Comparison of ENCODE assay signal across 9 mouse cellular contexts in the genomic region with DNA sequence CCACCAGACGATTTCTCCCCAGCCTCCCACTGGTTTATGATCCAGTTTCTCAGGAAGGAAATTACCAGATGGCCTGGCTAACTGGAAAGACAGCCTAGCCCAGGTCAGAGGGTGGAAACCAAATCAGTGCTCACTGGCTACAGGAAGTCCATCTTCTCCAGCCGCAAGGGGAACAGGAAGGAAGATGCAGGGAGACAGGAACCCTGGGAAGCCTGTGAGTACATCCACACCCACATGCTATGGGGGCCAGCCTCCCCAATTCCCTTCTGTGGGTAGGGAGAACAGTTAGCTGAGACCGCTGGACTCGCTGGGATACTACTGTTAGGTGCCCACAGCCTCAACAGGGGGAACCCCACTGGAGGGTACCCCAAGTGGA. TPM values are rescaled to one million over a fixed set of nuclear protein-coding genes. Genes with fewer than 3 reads are reported as not detected.
DNase-seq lines count a peak whose midpoint lies in the region; ATAC-seq and TF ChIP-seq lines count a peak whose summit lies in the region.
"Had no signal": no experiment of that assay in that cellular context is flagged by ENCODE, and none has a peak within 500 bp of the region (broad histone marks: within the 10 kb centered on the region; RNA-seq: fewer than 3 reads in every experiment).

No protein-coding gene starts in this region.

- no peak overlapping the region for H3K4me3 ChIP-seq in lung, adult 2 months (replicated peaks; ENCODE audit: extremely low read depth, low read depth, low read length)
- no peak overlapping the region for H3K4me3 ChIP-seq in heart, embryonic 16.5 days (ENCODE audit: low read length)
- H3K4me3 ChIP-seq in limb, embryonic 14.5 days (replicated peaks; ENCODE audit: low read length): no peak overlapping the region
- no peak overlapping the region for H3K4me3 ChIP-seq in stomach, embryonic 14.5 days (ENCODE audit: low read depth, low read length)

- peak; percentile 62 to 75 for DNase-seq in lung, adult 18-20 months
- no peak for DNase-seq in lung, adult 2 months
- no peak for DNase-seq in limb, embryonic 14.5 days (ENCODE audit: low spot score)
- no peak for DNase-seq in cerebellum, adult 9-11 months
- no peak for DNase-seq in gastrocnemius, postnatal 25 days
- DNase-seq in gastrocnemius, postnatal 14 days: no peak

- peak overlapping the region; percentile 70 for H3K27ac ChIP-seq in heart, embryonic 16.5 days (ENCODE audit: low read length)
- H3K27ac ChIP-seq in limb, embryonic 14.5 days (replicated peaks; ENCODE audit: low read depth, low read length): peak overlapping the region; percentile 70
- peak overlapping the region; percentile 55; the same call in 1 of the 2 replicates for H3K27ac ChIP-seq in stomach, embryonic 14.5 days (ENCODE audit: low read length)

- no peak for TF ChIP-seq POLR2A in lung, adult 2 months (IDR thresholded peaks at IDR 0.05; ENCODE audit: borderline replicate concordance, extremely low read depth, low read depth, low read length)
- no peak for TF ChIP-seq POLR2A in limb, embryonic 14.5 days (IDR thresholded peaks at IDR 0.05; ENCODE audit: borderline replicate concordance, extremely low read depth, insufficient read depth, insufficient read length)

- no peak; the same call in 1 of the 2 replicates for ATAC-seq in heart, embryonic 16.5 days (replicated peaks; ENCODE audit: extremely low read depth, insufficient read depth, low FRiP score)
- peak; percentile 17; the same call in 1 of the 2 replicates for ATAC-seq in limb, embryonic 14.5 days (ENCODE audit: low FRiP score, low read depth)
- no peak for ATAC-seq in stomach, embryonic 14.5 days (ENCODE audit: insufficient number of reproducible peaks, insufficient read depth, low FRiP score, low read depth)

- no peak overlapping the region for H3K4me2 ChIP-seq in heart, embryonic 16.5 days (ENCODE audit: low read depth, low read length)
- H3K4me2 ChIP-seq in limb, embryonic 14.5 days (replicated peaks; ENCODE audit: low read depth, low read length, severe bottlenecking): no peak overlapping the region
- H3K4me2 ChIP-seq in stomach, embryonic 14.5 days (replicated peaks; ENCODE audit: low read depth, low read length): no peak overlapping the region

- H3K27me3 ChIP-seq in heart, embryonic 16.5 days (ENCODE audit: control insufficient read depth, insufficient read depth, low read length): no peaks in the 10 kb centered on the region
- no peaks in the 10 kb centered on the region for H3K27me3 ChIP-seq in limb, embryonic 14.5 days (ENCODE audit: control insufficient read depth, insufficient read depth, low read length)
- H3K27me3 ChIP-seq in stomach, embryonic 14.5 days (ENCODE audit: control insufficient read depth, insufficient read depth, low read length): no peaks in the 10 kb centered on the region

- H3K9me3 ChIP-seq in heart, embryonic 16.5 days (replicated peaks; ENCODE audit: control insufficient read depth, low read length): no peaks in the 10 kb centered on the region
- no peaks in the 10 kb centered on the region for H3K9me3 ChIP-seq in limb, embryonic 14.5 days (ENCODE audit: control insufficient read depth, low read length)
- no peaks in the 10 kb centered on the region for H3K9me3 ChIP-seq in stomach, embryonic 14.5 days (ENCODE audit: control insufficient read depth, low read depth, low read length)

- H3K9ac ChIP-seq in heart, embryonic 16.5 days (ENCODE audit: low read length): no peak overlapping the region
- no peak overlapping the region for H3K9ac ChIP-seq in limb, embryonic 14.5 days (ENCODE audit: low read depth, low read length, severe bottlenecking)
- H3K9ac ChIP-seq in stomach, embryonic 14.5 days (replicated peaks; ENCODE audit: low read depth, low read length): no peak overlapping the region; the same call in 1 of the 2 replicates

- peaks cover 73% of the 10 kb centered on the region for H3K4me1 ChIP-seq in lung, adult 2 months (ENCODE audit: control insufficient read depth, insufficient read depth, low read length)
- peaks cover 60% of the 10 kb centered on the region for H3K4me1 ChIP-seq in heart, embryonic 16.5 days (ENCODE audit: control insufficient read depth, insufficient read depth, low read length)
- H3K4me1 ChIP-seq in limb, embryonic 14.5 days (ENCODE audit: control insufficient read depth, insufficient read depth, low read length): peaks cover 27% of the 10 kb centered on the region
- H3K4me1 ChIP-seq in stomach, embryonic 14.5 days (ENCODE audit: control insufficient read depth, insufficient read depth, low read length): peaks cover 24% of the 10 kb centered on the region

- peaks cover 4% of the 10 kb centered on the region; the same call in 1 of the 2 replicates for H3K36me3 ChIP-seq in heart, embryonic 16.5 days (ENCODE audit: control insufficient read depth, insufficient read depth)
- peaks cover 3% of the 10 kb centered on the region; the same call in 1 of the 2 replicates for H3K36me3 ChIP-seq in limb, embryonic 14.5 days (ENCODE audit: control insufficient read depth, insufficient read depth, low read length)
- no peaks in the 10 kb centered on the region for H3K36me3 ChIP-seq in stomach, embryonic 14.5 days (ENCODE audit: control insufficient read depth, insufficient read depth, low read length)

- 45% methylated on average over 4 of the region's 4 CpGs for WGBS in lung, adult 2 months
- WGBS in heart, embryonic 16.5 days: 57% methylated on average over 4 of the region's 4 CpGs
- WGBS in limb, embryonic 14.5 days: 41% methylated on average over 4 of the region's 4 CpGs
- 67% methylated on average over 4 of the region's 4 CpGs for WGBS in stomach, embryonic 14.5 days

- intact Hi-C loops in gastrocnemius, postnatal 14 days (cut with DNase I; ENCODE audit: low total_unique reads): no loop called here

- no peak for TF ChIP-seq CTCF in lung, adult 2 months (IDR thresholded peaks at IDR 0.05; ENCODE audit: insufficient read depth, low read length)

RNA-seq across cellular contexts. Expression of a gene that starts 10.7 kb away (rescaled TPM):
- polyA plus RNA-seq in lung, adult 2 months (2012; rRNA removed): 75.7 and 93.4 TPM in 2 replicates
- 17.1 and 17.2 TPM in 2 replicates for polyA plus RNA-seq in heart, embryonic 16.5 days (2015; fragmentation: Nextera tagmentation; extraction: Ambion mirVana)
- 1.9 and 2.4 TPM in 2 replicates for polyA plus RNA-seq in limb, embryonic 14.5 days (2012; rRNA removed)
- polyA plus RNA-seq in limb, embryonic 14.5 days (2014; fragmentation: Nextera tagmentation; extraction: Ambion mirVana): 2.3 and 2.5 TPM in 2 replicates
- polyA plus RNA-seq in stomach, embryonic 14.5 days (2014; fragmentation: Nextera tagmentation; extraction: Ambion mirVana): 1.3 and 1.5 TPM in 2 replicates
- 10 to 100 TPM; 23.5 to 23.6 TPM for total RNA-seq in gastrocnemius, postnatal 25 days (2021)
- 10 to 100 TPM; 17.2 to 26.0 TPM for total RNA-seq in gastrocnemius, postnatal 14 days (2021)

RNA-seq across cellular contexts. Expression of a gene that starts 16.9 kb away (rescaled TPM):
- polyA plus RNA-seq in lung, adult 2 months (2012; rRNA removed): 7.2 and 9.0 TPM in 2 replicates
- polyA plus RNA-seq in heart, embryonic 16.5 days (2015; fragmentation: Nextera tagmentation; extraction: Ambion mirVana): 0.43 and 0.66 TPM in 2 replicates
- 9.1 and 10.6 TPM in 2 replicates for polyA plus RNA-seq in limb, embryonic 14.5 days (2012; rRNA removed)
- 6.4 and 7.5 TPM in 2 replicates for polyA plus RNA-seq in limb, embryonic 14.5 days (2014; fragmentation: Nextera tagmentation; extraction: Ambion mirVana)
- 0.48 and 1.3 TPM in 2 replicates for polyA plus RNA-seq in stomach, embryonic 14.5 days (2014; fragmentation: Nextera tagmentation; extraction: Ambion mirVana)
- under 1 TPM; 0.32 to 0.61 TPM for total RNA-seq in gastrocnemius, postnatal 25 days (2021)
- under 1 TPM; 0.39 to 0.60 TPM for total RNA-seq in gastrocnemius, postnatal 14 days (2021)

RNA-seq across cellular contexts. Expression of a gene that starts 34.8 kb away (rescaled TPM):
- polyA plus RNA-seq in lung, adult 2 months (2012; rRNA removed): 2.7 and 3.3 TPM in 2 replicates
- polyA plus RNA-seq in heart, embryonic 16.5 days (2015; fragmentation: Nextera tagmentation; extraction: Ambion mirVana): 3.0 and 4.0 TPM in 2 replicates
- polyA plus RNA-seq in limb, embryonic 14.5 days (2012; rRNA removed): 4.7 and 5.7 TPM in 2 replicates
- polyA plus RNA-seq in limb, embryonic 14.5 days (2014; fragmentation: Nextera tagmentation; extraction: Ambion mirVana): 6.4 and 6.7 TPM in 2 replicates
- 3.3 TPM in 2 replicates for polyA plus RNA-seq in stomach, embryonic 14.5 days (2014; fragmentation: Nextera tagmentation; extraction: Ambion mirVana)
- total RNA-seq in gastrocnemius, postnatal 25 days (2021): 1 to 10 TPM in 1 of 2 experiments, under 1 TPM in 1; 0.82 to 1.6 TPM
- 1 to 10 TPM; 2.2 to 2.4 TPM for total RNA-seq in gastrocnemius, postnatal 14 days (2021)

RNA-seq across cellular contexts. Expression of a gene that starts 35.8 kb away (rescaled TPM):
- polyA plus RNA-seq in lung, adult 2 months (2012; rRNA removed): 0.33 TPM in 1 of 2 replicates, not detected in the other
- polyA plus RNA-seq in heart, embryonic 16.5 days (2015; fragmentation: Nextera tagmentation; extraction: Ambion mirVana): not detected in 2 replicates
- 29.3 and 36.2 TPM in 2 replicates for polyA plus RNA-seq in limb, embryonic 14.5 days (2012; rRNA removed)
- polyA plus RNA-seq in limb, embryonic 14.5 days (2014; fragmentation: Nextera tagmentation; extraction: Ambion mirVana): 19.6 and 20.7 TPM in 2 replicates
- polyA plus RNA-seq in stomach, embryonic 14.5 days (2014; fragmentation: Nextera tagmentation; extraction: Ambion mirVana): 6.3 and 6.8 TPM in 2 replicates
- total RNA-seq in gastrocnemius, postnatal 25 days (2021): not detected
- not detected for total RNA-seq in gastrocnemius, postnatal 14 days (2021)
- total RNA-seq: ES-E14 had no signal

RNA-seq across cellular contexts. Expression of a gene that starts 37.0 kb away (rescaled TPM):
- 51.7 and 61.9 TPM in 2 replicates for polyA plus RNA-seq in lung, adult 2 months (2012; rRNA removed)
- polyA plus RNA-seq in heart, embryonic 16.5 days (2015; fragmentation: Nextera tagmentation; extraction: Ambion mirVana): 75.7 and 75.8 TPM in 2 replicates
- 77.8 and 90.6 TPM in 2 replicates for polyA plus RNA-seq in limb, embryonic 14.5 days (2012; rRNA removed)
- 108 and 111 TPM in 2 replicates for polyA plus RNA-seq in limb, embryonic 14.5 days (2014; fragmentation: Nextera tagmentation; extraction: Ambion mirVana)
- polyA plus RNA-seq in stomach, embryonic 14.5 days (2014; fragmentation: Nextera tagmentation; extraction: Ambion mirVana): 105 and 120 TPM in 2 replicates
- 10 to 100 TPM; 74.4 to 86.5 TPM for total RNA-seq in gastrocnemius, postnatal 25 days (2021)
- 10 to 100 TPM; 58.6 to 79.3 TPM for total RNA-seq in gastrocnemius, postnatal 14 days (2021)

Comparison
In these comparisons a context has a peak if more than half of its experiments do, and no peak if none do; other contexts are left out.
1. DNase-seq: peak in lung, adult 18-20 months (2 of 2); none in lung, adult 2 months (single experiment), limb, embryonic 14.5 days (single experiment), cerebellum, adult 9-11 months (single experiment), gastrocnemius, postnatal 25 days (single experiment) and gastrocnemius, postnatal 14 days (single experiment).
2. Peak in every context shown above with its lines, with median percentiles within 50 percentile points of each other: H3K27ac ChIP-seq.